Mouse (Mus musculus) G1E (cell line): ENCODE measurements at regions not wholly inside any gene's neighbourhood (a gene's known extent, or its start where the extent isn't known, plus 50 kb on each side); places are given as distances from the start of the nearest gene placed in this dataset.

Experiments
- CTCF ChIP-seq: IDR thresholded peaks from 2 replicates; pipeline ENCODE4 v1.5.1; 2012; ENCODE audit warnings: low read depth, low read length, inconsistent platforms, mixed read lengths
- GATA1 ChIP-seq: IDR thresholded peaks from 2 replicates; pipeline ENCODE4 v1.6.1; 2012; ENCODE audit warnings: borderline replicate concordance, low read length, inconsistent platforms, mixed read lengths
- GATA2 ChIP-seq: IDR thresholded peaks from 2 replicates; pipeline ENCODE4 v1.6.1; 2012; ENCODE audit warnings: low read depth, low read length, inconsistent platforms, borderline replicate concordance
- TAL1 ChIP-seq: conservative IDR thresholded peaks from 2 replicates; pipeline ENCODE4 v1.6.1; 2012; ENCODE audit warnings: low read depth, low read length, inconsistent platforms, mixed read lengths

- no peak for TF ChIP-seq CTCF
- no peak for TF ChIP-seq GATA1
- no peak for TF ChIP-seq TAL1
- no peak for TF ChIP-seq GATA2
Measured at GRCm38 (mm10) chr10:119034396-119034795, 164.4 kb upstream of the Dyrk2 start.
